Mouse (Mus musculus): ENCODE measurements around the gene A930002H24Rik. TPM values are rescaled to one million over a fixed set of nuclear protein-coding genes. Genes with fewer than 3 reads are reported as not detected.

A930002H24Rik gene
- polyA plus RNA-seq (2014; fragmentation: Illumina TruSeq; extraction: RNeasy Lipid Tissue Mini Kit (QIAGEN cat#74804); ENCODE audit: low read depth, low replicate concordance) = not detected

DNA sequence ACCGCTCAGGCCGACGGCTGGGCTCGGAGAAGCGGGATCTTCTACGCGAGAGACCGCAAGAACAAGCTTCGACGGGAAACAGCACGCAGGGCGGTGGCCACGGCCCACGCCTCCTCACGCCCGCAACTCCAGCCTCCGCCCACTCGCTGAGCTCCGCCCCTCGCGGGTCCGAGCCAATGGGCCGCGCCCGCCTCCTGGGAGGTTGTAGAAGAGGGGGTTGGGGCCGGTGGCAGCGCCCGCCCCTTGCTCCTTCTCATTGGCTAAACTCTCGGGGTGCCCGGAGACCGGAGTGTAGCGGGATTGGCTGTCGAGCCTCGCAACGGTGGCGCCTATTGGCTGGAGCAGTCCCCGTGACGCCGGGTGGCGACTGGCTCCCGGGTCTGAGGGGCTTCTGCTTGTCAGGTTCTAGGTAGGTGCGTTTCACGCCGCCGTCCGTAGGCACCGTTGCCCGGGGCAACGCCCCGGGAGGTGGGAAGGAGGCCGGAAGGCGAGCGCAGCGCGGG lies at the start of gene A930002H24Rik:
TSS of gene A930002H24Rik (minus strand) at position 145 of the 503 bp plus-strand sequence.

DNA sequence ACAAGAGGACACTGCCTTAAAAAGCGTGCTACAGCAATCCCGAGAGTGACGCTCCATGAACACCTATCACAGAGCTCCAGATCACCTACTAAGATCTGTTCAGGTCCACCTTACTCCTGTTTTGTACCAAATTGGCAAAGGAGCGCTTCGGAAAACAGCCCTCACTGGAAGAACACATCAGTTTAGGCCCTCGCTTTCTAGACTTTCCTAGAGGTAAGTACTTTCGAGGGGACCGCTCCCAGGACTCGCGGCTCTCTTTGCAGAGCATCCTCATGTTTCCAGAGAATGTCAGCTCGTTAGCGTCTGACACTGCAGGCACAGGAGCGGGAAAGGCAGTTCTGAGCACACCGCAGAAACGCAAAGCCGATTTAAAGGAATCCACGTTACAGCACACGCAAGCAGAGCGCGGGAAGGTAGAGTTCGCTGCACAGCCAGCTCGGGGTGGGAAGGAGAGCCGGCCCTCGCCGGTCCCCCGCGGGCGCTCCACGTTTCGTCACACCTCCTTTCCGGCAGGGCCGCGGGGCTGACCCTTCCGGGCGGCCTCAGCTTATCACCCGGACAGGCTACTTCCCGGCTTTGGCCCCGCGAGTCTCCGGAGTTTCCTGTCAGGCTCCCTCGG lies 470 bp downstream of the A930002H24Rik start, which contains the start of gene Fer:
TSS of gene Fer (plus strand) at position 51 of the 619 bp plus-strand sequence.

Other genes with a start within 250 kb of the A930002H24Rik start
- gene Fer, start 729 bp downstream of the A930002H24Rik start, polyA plus RNA-seq (2014; fragmentation: Illumina TruSeq; extraction: RNeasy Lipid Tissue Mini Kit (QIAGEN cat#74804); ENCODE audit: low read depth, low replicate concordance) = 40.2 TPM

Data from testis, adult 10 weeks (tissue).